Mouse (Mus musculus) monocyte, adult 5-6 weeks (primary cell): Measurements from ENCODE around the gene Ranbp6. TPM values are rescaled to one million over a fixed set of nuclear protein-coding genes. Genes with fewer than 3 reads are reported as not detected.
A peak's percentile ranks its signal among the peaks of the same experiment; 100 is the strongest.

Experiments
- ATAC-seq: fragments of 153-309, 156-312 bp; replicated peaks from 2 replicates; pipeline ENCODE4 v1.8.0; 2017; ENCODE audit warnings: mild to moderate bottlenecking; ENCODE audit not compliant: low TSS enrichment, insufficient number of reproducible peaks, severe bottlenecking, poor library complexity, low FRiP score
- total RNA-seq: library from RNA; stranded (forward); fragments of 200-1000, 200-491, 200-594 nt; gene quantifications from 3 replicates; pipeline ENCODE4 v1.2.3, GENCODE M21; 2017

Ranbp6 gene
- total RNA-seq, 1 experiment from 2014 or later, result 35.8 TPM

GRCm38 (mm10) chr19:29823456-29824010 is 10.8 kb upstream of the Ranbp6 start:
- no peak for ATAC-seq

GRCm38 (mm10) chr19:29820966-29821365 is 8.2 kb upstream of the Ranbp6 start:
- peak; percentile 80 for ATAC-seq

- ATAC-seq, result no peak
These were observed 2.8 kb downstream of the Ranbp6 start for GRCm38 (mm10) chr19:29810022-29810421.

- peak; percentile 95 for ATAC-seq
These were observed 6.6 kb downstream of the Ranbp6 start, which contains the start of gene 9930021J03Rik for GRCm38 (mm10) chr19:29805917-29806785. 9930021J03Rik (minus strand) TSS chr19:29805989.

GRCm38 (mm10) chr19:29805101-29805916 is 7.5 kb downstream of the Ranbp6 start:
- peak; percentile 87 for ATAC-seq

- ATAC-seq, result no peak
These were observed 8.8 kb downstream of the Ranbp6 start for GRCm38 (mm10) chr19:29803946-29804345.

GRCm38 (mm10) chr19:29797371-29797770 is 15.4 kb downstream of the Ranbp6 start:
- no peak for ATAC-seq

- ATAC-seq, result no peak
These were observed 24.8 kb downstream of the Ranbp6 start for GRCm38 (mm10) chr19:29787997-29788396.

GRCm38 (mm10) chr19:29782914-29783313 is 29.9 kb downstream of the Ranbp6 start:
- ATAC-seq, result no peak

Other genes with a start within 250 kb of the Ranbp6 start
- 20.6 to 41.9 TPM (median 30.2 TPM) in 3 replicates for gene Ermp1, start 164.6 kb downstream of the Ranbp6 start, total RNA-seq
- gene Mlana, start 115.2 kb downstream of the Ranbp6 start, total RNA-seq, result not detected in 3 replicates
- 12.2 to 24.2 TPM (median 15.9 TPM) in 3 replicates for gene 9930021J03Rik, start 7.0 kb downstream of the Ranbp6 start, total RNA-seq
- gene Il33, start 112.1 kb upstream of the Ranbp6 start, total RNA-seq, result not detected in 3 replicates
- gene Trpd52l3, start 190.8 kb upstream of the Ranbp6 start, total RNA-seq, result not detected in 3 replicates
- 68.4 to 101 TPM (median 95.4 TPM) in 3 replicates for gene Uhrf2, start 217.5 kb upstream of the Ranbp6 start, total RNA-seq